9 mouse cellular contexts compared by ENCODE assay signal in genomic region chr16:85807072-85807471, GRCm38 (mm10). TPM values are rescaled to one million over a fixed set of nuclear protein-coding genes. Genes with fewer than 3 reads are reported as not detected.
DNase-seq lines count a peak whose midpoint lies in the region; ATAC-seq and TF ChIP-seq lines count a peak whose summit lies in the region.
"Had no signal": no experiment of that assay in that cellular context is flagged by ENCODE, and none has a peak within 500 bp of the region (broad histone marks: within the 10 kb centered on the region; RNA-seq: fewer than 3 reads in every experiment).

No protein-coding gene starts in this region.

- TF ChIP-seq CTCF in E14TG2a.4 (conservative IDR thresholded peaks at IDR 0.05; ENCODE audit: low read length) = peak; percentile 56
- TF ChIP-seq CTCF in liver, embryonic 14.5 days (IDR thresholded peaks at IDR 0.05; ENCODE audit: low read depth) = peak; percentile 25; the same call in 1 of the 2 replicates

- H3K27ac ChIP-seq in hindbrain, embryonic 14.5 days = no peak overlapping the region
- no peak overlapping the region for H3K27ac ChIP-seq in hindbrain, embryonic 13.5 days
- H3K27ac ChIP-seq in heart, embryonic 16.5 days (ENCODE audit: low read length) = no peak overlapping the region
- no peak overlapping the region for H3K27ac ChIP-seq in liver, embryonic 14.5 days
- H3K27ac ChIP-seq: stomach, embryonic 15.5 days had no signal

- H3K4me3 ChIP-seq in hindbrain, embryonic 14.5 days (replicated peaks; ENCODE audit: low read length) = no peak overlapping the region
- H3K4me3 ChIP-seq in hindbrain, embryonic 13.5 days = no peak overlapping the region
- H3K4me3 ChIP-seq in E14TG2a.4 (replicated peaks; ENCODE audit: low read length) = no peak overlapping the region
- H3K4me3 ChIP-seq in heart, embryonic 16.5 days (ENCODE audit: low read length) = no peak overlapping the region
- H3K4me3 ChIP-seq in liver, embryonic 14.5 days (ENCODE audit: insufficient read depth in 1 of 2, low read depth in 2 of 2, low read length in 2 of 2) = no peak overlapping the region
- H3K4me3 ChIP-seq: stomach, embryonic 15.5 days had no signal

- ATAC-seq in hindbrain, embryonic 14.5 days (ENCODE audit: low FRiP score) = no peak
- ATAC-seq in hindbrain, embryonic 13.5 days (ENCODE audit: low FRiP score) = no peak
- no peak for ATAC-seq in heart, embryonic 16.5 days (replicated peaks; ENCODE audit: extremely low read depth, insufficient read depth, low FRiP score)
- no peak for ATAC-seq in liver, embryonic 14.5 days (ENCODE audit: insufficient read depth)
- no peak for ATAC-seq in activated CD4-positive, CD25-positive, alpha-beta regulatory T cell, adult 4 months

- TF ChIP-seq EP300 in liver, embryonic 14.5 days (IDR thresholded peaks at IDR 0.05; ENCODE audit: low read depth) = no peak

- H3K27me3 ChIP-seq in hindbrain, embryonic 14.5 days (ENCODE audit: control insufficient read depth, insufficient read depth, low read length) = peaks cover 14% of the 10 kb centered on the region; the same call in 1 of the 2 replicates
- H3K27me3 ChIP-seq in hindbrain, embryonic 13.5 days = peaks cover 18% of the 10 kb centered on the region
- peaks cover 14% of the 10 kb centered on the region for H3K27me3 ChIP-seq in E14TG2a.4 (ENCODE audit: insufficient read depth, low read length)
- no peaks in the 10 kb centered on the region for H3K27me3 ChIP-seq in heart, embryonic 16.5 days (ENCODE audit: control insufficient read depth, insufficient read depth, low read length)
- peaks cover 18% of the 10 kb centered on the region for H3K27me3 ChIP-seq in liver, embryonic 14.5 days (ENCODE audit: control insufficient read depth, insufficient read depth, low read length)
- H3K27me3 ChIP-seq: stomach, embryonic 15.5 days had no signal

- 23% methylated on average over 3 of the region's 3 CpGs for WGBS in hindbrain, embryonic 14.5 days
- WGBS in hindbrain, embryonic 13.5 days = 23% methylated on average over 3 of the region's 3 CpGs
- WGBS in heart, embryonic 16.5 days = 18% methylated on average over 3 of the region's 3 CpGs
- 16% methylated on average over 3 of the region's 3 CpGs for WGBS in liver, embryonic 14.5 days (ENCODE audit: insufficient replicate concordance)

- no peaks in the 10 kb centered on the region for H3K9me3 ChIP-seq in hindbrain, embryonic 14.5 days (ENCODE audit: control insufficient read depth, low read length)
- no peaks in the 10 kb centered on the region for H3K9me3 ChIP-seq in hindbrain, embryonic 13.5 days
- H3K9me3 ChIP-seq in E14TG2a.4 (ENCODE audit: low read length) = peaks cover 10% of the 10 kb centered on the region; the same call in 1 of the 2 replicates
- no peaks in the 10 kb centered on the region for H3K9me3 ChIP-seq in heart, embryonic 16.5 days (replicated peaks; ENCODE audit: control insufficient read depth, low read length)
- H3K9me3 ChIP-seq in liver, embryonic 14.5 days (ENCODE audit: control insufficient read depth, low read length) = no peaks in the 10 kb centered on the region
- H3K9me3 ChIP-seq: stomach, embryonic 15.5 days had no signal

- H3K36me3 ChIP-seq in hindbrain, embryonic 14.5 days (replicated peaks; ENCODE audit: control insufficient read depth, insufficient read depth) = no peaks in the 10 kb centered on the region
- no peaks in the 10 kb centered on the region for H3K36me3 ChIP-seq in hindbrain, embryonic 13.5 days
- no peaks in the 10 kb centered on the region for H3K36me3 ChIP-seq in E14TG2a.4 (ENCODE audit: insufficient read depth, low read length)
- no peaks in the 10 kb centered on the region for H3K36me3 ChIP-seq in heart, embryonic 16.5 days (ENCODE audit: control insufficient read depth, insufficient read depth)
- H3K36me3 ChIP-seq in liver, embryonic 14.5 days (replicated peaks; ENCODE audit: control insufficient read depth, insufficient read depth, low read depth) = no peaks in the 10 kb centered on the region
- H3K36me3 ChIP-seq: stomach, embryonic 15.5 days had no signal

- peak; percentile 90 for DNase-seq in hindbrain, embryonic 14.5 days (ENCODE audit: low spot score)
- peak; percentile 27 to 69 for DNase-seq in adrenal gland, postnatal 36 days
- no peak for DNase-seq in liver, embryonic 14.5 days (ENCODE audit: low read depth in 3 of 3, low spot score in 3 of 3)
- no peak for DNase-seq in spleen, adult 12 weeks (ENCODE audit: low spot score)

- peak overlapping the region; percentile 24; the same call in 1 of the 2 replicates for H3K4me2 ChIP-seq in hindbrain, embryonic 14.5 days (replicated peaks)
- no peak overlapping the region for H3K4me2 ChIP-seq in hindbrain, embryonic 13.5 days
- peak overlapping the region; percentile 50 for H3K4me2 ChIP-seq in heart, embryonic 16.5 days (ENCODE audit: low read depth, low read length)
- H3K4me2 ChIP-seq in liver, embryonic 14.5 days (ENCODE audit: low read depth) = no peak overlapping the region
- H3K4me2 ChIP-seq: stomach, embryonic 15.5 days had no signal

- peaks cover 8% of the 10 kb centered on the region for H3K4me1 ChIP-seq in hindbrain, embryonic 14.5 days (replicated peaks; ENCODE audit: control insufficient read depth, insufficient read depth, low read length)
- H3K4me1 ChIP-seq in hindbrain, embryonic 13.5 days (replicated peaks) = peaks cover 13% of the 10 kb centered on the region
- peaks cover 14% of the 10 kb centered on the region; the same call in 1 of the 2 replicates for H3K4me1 ChIP-seq in E14TG2a.4 (replicated peaks; ENCODE audit: low read depth, low read length)
- H3K4me1 ChIP-seq in heart, embryonic 16.5 days (ENCODE audit: control insufficient read depth, insufficient read depth, low read length) = peaks cover 16% of the 10 kb centered on the region
- H3K4me1 ChIP-seq in liver, embryonic 14.5 days (replicated peaks; ENCODE audit: control insufficient read depth in 2 of 2, insufficient read depth in 2 of 2, low read length in 1 of 2) = no peaks in the 10 kb centered on the region

- H3K9ac ChIP-seq in hindbrain, embryonic 14.5 days = no peak overlapping the region
- H3K9ac ChIP-seq in hindbrain, embryonic 13.5 days = no peak overlapping the region
- no peak overlapping the region for H3K9ac ChIP-seq in heart, embryonic 16.5 days (ENCODE audit: low read length)
- no peak overlapping the region for H3K9ac ChIP-seq in liver, embryonic 14.5 days (replicated peaks)
- H3K9ac ChIP-seq: stomach, embryonic 15.5 days had no signal

RNA-seq across cellular contexts. Expression of gene Adamts1, which starts 4.2 kb away (rescaled TPM):
- 12.0 and 12.7 TPM in 2 replicates for polyA plus RNA-seq in hindbrain, embryonic 14.5 days (2014; fragmentation: Nextera tagmentation; extraction: Ambion mirVana)
- polyA plus RNA-seq in hindbrain, embryonic 13.5 days (2015; fragmentation: Nextera tagmentation; extraction: Ambion mirVana) = 10.2 and 14.8 TPM in 2 replicates
- 10 to 100 TPM; 23.8 to 48.1 TPM for total RNA-seq in adrenal gland, postnatal 36 days (2021)
- 40.1 and 47.4 TPM in 2 replicates for polyA plus RNA-seq in heart, embryonic 16.5 days (2015; fragmentation: Nextera tagmentation; extraction: Ambion mirVana)
- 2.9 and 3.9 TPM in 2 replicates for polyA plus RNA-seq in liver, embryonic 14.5 days (2012; rRNA removed)
- polyA plus RNA-seq in liver, embryonic 14.5 days (2014; fragmentation: Nextera tagmentation; extraction: Ambion mirVana) = 4.2 and 4.6 TPM in 2 replicates
- polyA plus RNA-seq in activated CD4-positive, CD25-positive, alpha-beta regulatory T cell, adult 4 months (2017; shearing (Covaris generic)) = not detected

Comparison
In these comparisons a context has a peak if more than half of its experiments do, and no peak if none do; other contexts are left out.
1. H3K4me2 ChIP-seq: peak in hindbrain, embryonic 14.5 days (single experiment) and heart, embryonic 16.5 days (single experiment); none in hindbrain, embryonic 13.5 days (single experiment) and liver, embryonic 14.5 days (single experiment).
2. DNase-seq: peak in hindbrain, embryonic 14.5 days (single experiment) and adrenal gland, postnatal 36 days (2 of 2); none in liver, embryonic 14.5 days (0 of 3) and spleen, adult 12 weeks (single experiment).